ENCODE assay signal across 8 mouse cellular contexts in genomic region chr6:92065721-92066496, GRCm38 (mm10). TPM values are rescaled to one million over a fixed set of nuclear protein-coding genes. Genes with fewer than 3 reads are reported as not detected.
DNase-seq lines count a peak whose midpoint lies in the region; ATAC-seq lines count a peak whose summit lies in the region.

No protein-coding gene starts in this region.

- H3K27ac ChIP-seq in hindbrain, embryonic 11.5 days (ENCODE audit: low read depth, low read length), result no peak overlapping the region
- no peak overlapping the region for H3K27ac ChIP-seq in liver, embryonic 13.5 days

- peak; percentile 49 to 78 for DNase-seq in adrenal gland, adult (ENCODE audit: inconsistent age in 2 of 2, low spot score in 1 of 2)
- no peak for DNase-seq in adrenal gland, postnatal 4 days (ENCODE audit: low spot score in 2 of 2)
- DNase-seq in right cerebral cortex, postnatal 14 days, result peak; percentile 72
- DNase-seq in right cerebral cortex, postnatal 25 days, result no peak
- peak; percentile 81 for DNase-seq in embryo, embryonic 10 days (ENCODE audit: low spot score)
- peak; percentile 74 for DNase-seq in hindbrain, embryonic 11.5 days (ENCODE audit: low spot score)
- DNase-seq in liver, embryonic 13.5 days, result peak; percentile 13
- DNase-seq in retina, embryonic 14.5 days (ENCODE audit: low spot score), result peak; percentile 74

- no peaks in the 10 kb centered on the region for H3K36me3 ChIP-seq in hindbrain, embryonic 11.5 days (ENCODE audit: control insufficient read depth, insufficient read depth, low read length)
- no peaks in the 10 kb centered on the region for H3K36me3 ChIP-seq in liver, embryonic 13.5 days

- no peaks in the 10 kb centered on the region for H3K4me1 ChIP-seq in hindbrain, embryonic 11.5 days (replicated peaks; ENCODE audit: control insufficient read depth, insufficient read depth, low read length)
- no peaks in the 10 kb centered on the region for H3K4me1 ChIP-seq in liver, embryonic 13.5 days (replicated peaks)

- H3K9me3 ChIP-seq in hindbrain, embryonic 11.5 days (ENCODE audit: control insufficient read depth, low read length), result no peaks in the 10 kb centered on the region
- no peaks in the 10 kb centered on the region for H3K9me3 ChIP-seq in liver, embryonic 13.5 days (replicated peaks)

- H3K27me3 ChIP-seq in hindbrain, embryonic 11.5 days (ENCODE audit: control insufficient read depth, insufficient read depth, low read length), result no peaks in the 10 kb centered on the region
- H3K27me3 ChIP-seq in liver, embryonic 13.5 days, result no peaks in the 10 kb centered on the region

- no peak overlapping the region for H3K4me2 ChIP-seq in hindbrain, embryonic 11.5 days (replicated peaks; ENCODE audit: low read depth, low read length)
- H3K4me2 ChIP-seq in liver, embryonic 13.5 days, result no peak overlapping the region

- 0 out of 2 replicates have a peak, but pooled peaks have one; percentile 51 for ATAC-seq in hindbrain, embryonic 11.5 days (ENCODE audit: low FRiP score)
- ATAC-seq in liver, embryonic 13.5 days (ENCODE audit: low read depth), result 0 out of 2 replicates have a peak, but pooled peaks have one; percentile 27

- WGBS in hindbrain, embryonic 11.5 days, result 51% methylated on average over 12 of the region's 12 CpGs
- WGBS in liver, embryonic 13.5 days (ENCODE audit: insufficient replicate concordance), result 49% methylated on average over 12 of the region's 12 CpGs

- H3K9ac ChIP-seq in hindbrain, embryonic 11.5 days (ENCODE audit: low read depth, low read length), result no peak overlapping the region
- H3K9ac ChIP-seq in liver, embryonic 13.5 days, result no peak overlapping the region

- no peak overlapping the region for H3K4me3 ChIP-seq in hindbrain, embryonic 11.5 days (ENCODE audit: low read depth, low read length)
- H3K4me3 ChIP-seq in liver, embryonic 13.5 days (replicated peaks), result no peak overlapping the region

RNA-seq across cellular contexts. Expression of gene Nr2c2, which starts 25.3 kb away (rescaled TPM):
- total RNA-seq in adrenal gland, postnatal 4 days (2021), result 10 to 100 TPM; 60.3 to 62.9 TPM
- 22.8 and 25.8 TPM in 2 replicates for polyA plus RNA-seq in hindbrain, embryonic 11.5 days (2014; fragmentation: Nextera tagmentation; extraction: Ambion mirVana)
- 5.6 and 6.4 TPM in 2 replicates for polyA plus RNA-seq in liver, embryonic 13.5 days (2015; fragmentation: Nextera tagmentation; extraction: Ambion mirVana)

Comparison
In these comparisons a context has a peak if more than half of its experiments do, and no peak if none do; other contexts are left out.
1. DNase-seq: peak in adrenal gland, adult (2 of 2), right cerebral cortex, postnatal 14 days (single experiment), embryo, embryonic 10 days (single experiment), hindbrain, embryonic 11.5 days (single experiment), liver, embryonic 13.5 days (single experiment) and retina, embryonic 14.5 days (single experiment); none in adrenal gland, postnatal 4 days (0 of 2) and right cerebral cortex, postnatal 25 days (single experiment).